ENCODE assay signal across 10 mouse cellular contexts in genomic region chr11:58039027-58039426, GRCm38 (mm10). TPM values are rescaled to one million over a fixed set of nuclear protein-coding genes. Genes with fewer than 3 reads are reported as not detected.
DNase-seq lines count a peak whose midpoint lies in the region; ATAC-seq and TF ChIP-seq lines count a peak whose summit lies in the region.
"Had no signal": no experiment of that assay in that cellular context is flagged by ENCODE, and none has a peak within 500 bp of the region (broad histone marks: within the 10 kb centered on the region; RNA-seq: fewer than 3 reads in every experiment).

No protein-coding gene starts in this region.

- TF ChIP-seq CTCF in cerebellum, adult 2 months (IDR thresholded peaks at IDR 0.05; ENCODE audit: borderline replicate concordance, insufficient read depth, low read depth, low read length) = peak; percentile 42; the same call in 1 of the 2 replicates
- TF ChIP-seq CTCF in layer of hippocampus, adult 2 months (conservative IDR thresholded peaks at IDR 0.05) = peak; percentile 74
- TF ChIP-seq CTCF in bone marrow, adult 2 months (IDR thresholded peaks at IDR 0.05; ENCODE audit: control insufficient read depth, insufficient read depth, low read length) = peak; percentile 44

- no peak for TF ChIP-seq POLR2A in cerebellum, adult 2 months (IDR thresholded peaks at IDR 0.05; ENCODE audit: borderline replicate concordance, insufficient read depth, low read length)
- no peak for TF ChIP-seq POLR2A in bone marrow, adult 2 months (IDR thresholded peaks at IDR 0.05; ENCODE audit: borderline replicate concordance, control insufficient read depth, low read depth, low read length)

- no peak overlapping the region for H3K4me3 ChIP-seq in cerebellum, adult 2 months (replicated peaks; ENCODE audit: insufficient read depth, low read depth, low read length)
- no peak overlapping the region for H3K4me3 ChIP-seq in layer of hippocampus, adult 2 months
- no peak overlapping the region for H3K4me3 ChIP-seq in bone marrow, adult 2 months (replicated peaks; ENCODE audit: control insufficient read depth, low read depth, low read length)
- H3K4me3 ChIP-seq: erythroblast, embryonic 14.5 days had no signal

- WGBS in cerebellum, adult 2 months = 20% methylated on average over 1 of the region's 1 CpGs
- WGBS in bone marrow, adult 2 months = 41% methylated on average over 1 of the region's 1 CpGs

- no peaks in the 10 kb centered on the region; the same call in 1 of the 2 replicates for H3K4me1 ChIP-seq in cerebellum, adult 2 months (ENCODE audit: control insufficient read depth, insufficient read depth, low read length)
- H3K4me1 ChIP-seq in bone marrow, adult 2 months (ENCODE audit: control insufficient read depth, insufficient read depth, low read length) = no peaks in the 10 kb centered on the region; the same call in 1 of the 2 replicates

- peak in 1 of 2 experiments; percentile 44 for DNase-seq in cerebellum, adult 2 months
- peak in 1 of 2 experiments; percentile 19 for DNase-seq in layer of hippocampus, adult 2 months (ENCODE audit: low spot score in 2 of 2)
- DNase-seq in layer of hippocampus, postnatal 25 days (ENCODE audit: extremely low spot score in 1 of 2, low spot score in 1 of 2) = no peak
- DNase-seq in lung, postnatal 25 days (ENCODE audit: low spot score) = peak; percentile 49
- no peak for DNase-seq in ovary, adult 18-20 months (ENCODE audit: low spot score)

- no peak for ATAC-seq in cerebellum, adult (ENCODE audit: insufficient number of reproducible peaks, low FRiP score, low TSS enrichment)
- no peak for ATAC-seq in activated CD4-positive, CD25-positive, alpha-beta regulatory T cell, adult 4 months

- H3K27ac ChIP-seq in cerebellum, adult 2 months (ENCODE audit: insufficient read depth, low read length) = no peak overlapping the region
- peak overlapping the region; percentile 3; the same call in 1 of the 2 replicates for H3K27ac ChIP-seq in layer of hippocampus, adult 2 months
- H3K27ac ChIP-seq in bone marrow, adult 2 months (ENCODE audit: control insufficient read depth, insufficient read depth, low read depth, low read length, poor library complexity) = no peak overlapping the region

- H3K27me3 ChIP-seq in cerebellum, adult 2 months (ENCODE audit: control insufficient read depth, insufficient read depth, low read length) = no peaks in the 10 kb centered on the region

RNA-seq across cellular contexts. Expression of gene Larp1, which starts 30.2 kb away (rescaled TPM):
- 52.0 and 54.5 TPM in 2 replicates for polyA plus RNA-seq in cerebellum, adult 2 months (2012; rRNA removed)
- total RNA-seq in layer of hippocampus, adult 2 months (2021) = 10 to 100 TPM; 91.1 to 92.8 TPM
- total RNA-seq in layer of hippocampus, postnatal 25 days (2021) = 10 to 100 TPM; 84.6 to 93.1 TPM
- polyA plus RNA-seq in bone marrow, adult 2 months (2011; ENCODE audit: insufficient read depth, insufficient read length, low replicate concordance, missing spikeins) = 17.0 and 28.2 TPM in 2 replicates
- polyA plus RNA-seq in activated CD4-positive, CD25-positive, alpha-beta regulatory T cell, adult 4 months (2017; shearing (Covaris generic)) = 10 to 100 TPM; 20.0 to 26.8 TPM

RNA-seq across cellular contexts. Expression of gene Gm12248, which starts 53.9 kb away (rescaled TPM):
- polyA plus RNA-seq in cerebellum, adult 2 months (2012; rRNA removed) = not detected in 2 replicates
- not detected for total RNA-seq in layer of hippocampus, adult 2 months (2021)
- not detected for total RNA-seq in layer of hippocampus, postnatal 25 days (2021)
- polyA plus RNA-seq in bone marrow, adult 2 months (2011; ENCODE audit: insufficient read depth, insufficient read length, low replicate concordance, missing spikeins) = not detected in 2 replicates
- polyA plus RNA-seq in activated CD4-positive, CD25-positive, alpha-beta regulatory T cell, adult 4 months (2017; shearing (Covaris generic)) = under 1 TPM in 1 of 2 experiments, not detected in 1; 0.22 TPM
- total RNA-seq: layer of hippocampus, adult 18-20 months had no signal
- polyA plus RNA-seq: erythroblast, embryonic 14.5 days had no signal
